Mouse (Mus musculus): ENCODE measurements around the gene Selenot. TPM values are rescaled to one million over a fixed set of nuclear protein-coding genes. Genes with fewer than 3 reads are reported as not detected.

The Selenot gene
- total RNA-seq, 2 experiments from 2014 or later, result 117 to 118 TPM

GRCm38 (mm10) chr3:58624981-58625380, 48.5 kb downstream of the Selenot start:
- intact Hi-C loops (cut with DNase I), result no loop called here
- no peak for DNase-seq

- intact Hi-C loops (cut with DNase I), result no loop called here
- DNase-seq, result no peak
Observed at GRCm38 (mm10) chr3:58631693-58632092, 55.3 kb downstream of the Selenot start.

- intact Hi-C loops (cut with DNase I), result no loop called here
- peak; percentile 21 to 26 for DNase-seq
Observed at GRCm38 (mm10) chr3:58636406-58637295, 60.2 kb downstream of the Selenot start, which contains the start of gene Erich6. Gene Erich6, minus strand, starts transcription at chr3:58637207.

Other genes starting within 250 kb of the Selenot start
- gene Tsc22d2, start 161.9 kb upstream of the Selenot start, total RNA-seq (2021), result 10 to 100 TPM; 28.7 to 33.1 TPM
- 10 to 100 TPM; 43.5 to 45.8 TPM for gene Eif2a, start 50.8 kb upstream of the Selenot start, total RNA-seq (2021)
- 10 to 100 TPM; 20.7 to 21.4 TPM for gene Serp1, start 50.7 kb upstream of the Selenot start, total RNA-seq (2021)
- gene Erich6, start 60.6 kb downstream of the Selenot start, total RNA-seq (2021), result under 1 TPM in 1 of 2 experiments, not detected in 1; 0.12 TPM
- 10 to 100 TPM; 12.6 to 13.5 TPM for gene Siah2, start 115.8 kb downstream of the Selenot start, total RNA-seq (2021)
- under 1 TPM; 0.12 to 0.32 TPM for gene Mindy4b-ps, start 245.7 kb downstream of the Selenot start, total RNA-seq (2021)

Data from heart, postnatal 10 days (tissue).